Mouse (Mus musculus): Measurements from ENCODE around the gene Pbld1.

GRCm38 (mm10) chr10:63053007-63053406, 7.0 kb upstream of the Pbld1 start:
- TF ChIP-seq GATA1 (IDR thresholded peaks at IDR 0.05; ENCODE audit: low read length) (no peak), TAL1 (IDR thresholded peaks at IDR 0.05; ENCODE audit: low read length) (no peak)

Data from erythroblast, embryonic 14.5 days (primary cell).